Mouse (Mus musculus) lung, postnatal 14 days (tissue): ENCODE measurements around the gene Gimap7.
A peak's percentile ranks its signal among the peaks of the same experiment; 100 is the strongest.

ENCODE experiments used
- DNase-seq: peaks from one replicate; pipeline ENCODE4 v3.0.0; 2021

Gimap7 gene

GRCm38 (mm10) chr6:48742422-48743351, 24.3 kb downstream of the Gimap7 start:
- DNase-seq, result no peak

- no peak for DNase-seq
Observed at GRCm38 (mm10) chr6:48745490-48745889, 27.1 kb downstream of the Gimap7 start.

- DNase-seq, result peak; percentile 59
Observed at GRCm38 (mm10) chr6:48745959-48746889, 27.8 kb downstream of the Gimap7 start, which contains the start of gene Gimap5. Gimap5 (plus strand) TSS chr6:48746197.

- no peak for DNase-seq
Observed at GRCm38 (mm10) chr6:48747091-48747966, 28.9 kb downstream of the Gimap7 start.

- DNase-seq, result no peak
Observed at GRCm38 (mm10) chr6:48763567-48764270, 45.3 kb downstream of the Gimap7 start.

GRCm38 (mm10) chr6:48764496-48764895, 46.1 kb downstream of the Gimap7 start:
- DNase-seq, result no peak

GRCm38 (mm10) chr6:48768178-48768869, 49.9 kb downstream of the Gimap7 start:
- DNase-seq, result no peak

GRCm38 (mm10) chr6:48768933-48769332, 50.5 kb downstream of the Gimap7 start:
- DNase-seq, result no peak

GRCm38 (mm10) chr6:48770696-48771095, 52.3 kb downstream of the Gimap7 start, which contains the start of gene Gimap3:
Gimap3 (minus strand) TSS chr6:48770851.
- DNase-seq, result no peak

- peak; percentile 90 for DNase-seq
Observed at GRCm38 (mm10) chr6:48772030-48772429, 53.6 kb downstream of the Gimap7 start.
